Mouse (Mus musculus): ENCODE results near the gene Vasn. TPM values are rescaled to one million over a fixed set of nuclear protein-coding genes. Genes with fewer than 3 reads are reported as not detected.

The Vasn gene
- total and polyA plus RNA-seq, 3 experiments, result 2.0 to 5.0 (median 2.2) TPM

DNA sequence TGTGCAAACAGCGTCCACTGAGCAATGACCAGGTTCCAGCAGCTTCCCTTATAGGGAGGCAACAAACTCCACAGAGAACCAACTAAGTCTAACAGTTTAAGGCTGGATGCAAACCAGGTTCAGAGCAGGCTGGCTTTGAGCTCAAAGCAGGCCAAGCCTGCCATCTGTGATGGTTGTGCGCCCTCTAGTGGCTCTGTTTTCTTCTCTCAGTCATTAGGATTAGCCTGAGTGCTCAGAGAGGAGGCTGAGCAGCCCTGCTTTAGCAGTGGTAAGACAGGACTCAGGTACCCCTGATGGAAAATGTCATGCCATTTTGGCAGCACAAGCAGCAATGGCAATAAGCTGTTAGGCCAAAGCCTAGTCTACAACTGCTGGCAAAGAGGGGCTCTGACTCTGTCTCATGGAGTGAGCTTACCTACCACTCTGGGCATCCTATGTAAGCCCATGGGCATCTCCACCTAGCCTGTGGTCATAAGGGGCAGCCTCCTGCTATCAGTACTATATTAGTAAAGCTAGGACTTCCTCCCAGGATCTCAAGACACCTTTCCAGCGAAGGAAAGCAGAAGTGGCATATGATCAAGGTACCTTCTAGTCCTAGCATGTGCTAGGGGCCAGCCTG, 27.6 kb downstream of the Vasn start:
- peaks cover 73 to 88% of the 10 kb centered on the region in 2 experiments for H3K36me3 ChIP-seq (replicated peaks in 1 of 2; ENCODE audit: control insufficient read depth in 1 of 2, insufficient read depth in 1 of 2, low read length in 1 of 2)
- in situ Hi-C loops (cut with MboI; ENCODE audit: low pct_ligation_motif_present, low pct_unique_long_range_greater_than_20kb, low sequenced_read_pairs), result no loop called here
- H3K27me3 ChIP-seq (replicated peaks), result no peaks in the 10 kb centered on the region
- TF ChIP-seq NRF1 (IDR thresholded peaks at IDR 0.05; ENCODE audit: low read depth, low read length), result peak; percentile 46; the same call in 1 of the 2 replicates
- no peak for TF ChIP-seq HCFC1 (IDR thresholded peaks at IDR 0.05; ENCODE audit: low read depth, low read length)
- peak; percentile 93 for TF ChIP-seq SMC3 (IDR thresholded peaks at IDR 0.05; ENCODE audit: low read depth, low read length)
- TF ChIP-seq ELF1 (IDR thresholded peaks at IDR 0.05; ENCODE audit: low read depth, low read length), result peak; percentile 9; the same call in 1 of the 2 replicates
- no peak for TF ChIP-seq MYC (IDR thresholded peaks at IDR 0.05; ENCODE audit: low read depth, low read length)
- TF ChIP-seq MXI1 (IDR thresholded peaks at IDR 0.05; ENCODE audit: low read depth, low read length), result no peak
- TF ChIP-seq USF1 (IDR thresholded peaks at IDR 0.05; ENCODE audit: low read depth, low read length), result no peak
- no peak for TF ChIP-seq BHLHE40 (IDR thresholded peaks at IDR 0.05; ENCODE audit: low read depth, low read length)
- peak; percentile 99 for TF ChIP-seq RAD21 (IDR thresholded peaks at IDR 0.05; ENCODE audit: low read depth, low read length)
- TF ChIP-seq KAT2A (IDR thresholded peaks at IDR 0.05; ENCODE audit: insufficient replicate concordance, low read length), result no peak
- TF ChIP-seq GABPA (IDR thresholded peaks at IDR 0.05; ENCODE audit: insufficient replicate concordance, low read depth, low read length), result no peak
- TF ChIP-seq CTCF (conservative IDR thresholded peaks at IDR 0.05 in 1 of 2, IDR thresholded peaks at IDR 0.05 in 1 of 2; ENCODE audit: low read depth in 2 of 2, low read length in 2 of 2), result peak; percentile 88 to 99
- no peak for TF ChIP-seq SIN3A (IDR thresholded peaks at IDR 0.05; ENCODE audit: low read length)
- peak; percentile 64 for TF ChIP-seq ZC3H11A (IDR thresholded peaks at IDR 0.05; ENCODE audit: low read depth, low read length)
- TF ChIP-seq ZKSCAN1 (IDR thresholded peaks at IDR 0.05; ENCODE audit: borderline replicate concordance, low read depth, low read length), result no peak
- TF ChIP-seq MAZ (IDR thresholded peaks at IDR 0.05; ENCODE audit: low read depth, low read length), result no peak
- no peak for TF ChIP-seq E2F4 (IDR thresholded peaks at IDR 0.05; ENCODE audit: insufficient replicate concordance, low read depth, low read length)
- 0 out of 2 replicates have a peak, but pooled peaks have one; percentile 15 for TF ChIP-seq IRF4 (IDR thresholded peaks at IDR 0.05; ENCODE audit: low read depth, low read length)
- TF ChIP-seq MAX (IDR thresholded peaks at IDR 0.05; ENCODE audit: low read length), result no peak
- TF ChIP-seq RCOR1 (conservative IDR thresholded peaks at IDR 0.05; ENCODE audit: low read depth, low read length), result no peak
- H3K4me3 ChIP-seq (replicated peaks in 1 of 3; ENCODE audit: low read depth in 2 of 3, low read length in 2 of 3, poor library complexity in 1 of 3), result no peak overlapping the region
- H3K27ac ChIP-seq (ENCODE audit: insufficient read depth, low read depth), result no peak overlapping the region
- no peaks in the 10 kb centered on the region for H3K79me2 ChIP-seq (replicated peaks; ENCODE audit: control insufficient read depth, extremely low read depth, insufficient read depth, poor library complexity, severe bottlenecking)
- H3K9me3 ChIP-seq (replicated peaks; ENCODE audit: low read length), result no peaks in the 10 kb centered on the region
- no peak overlapping the region for H3K4me2 ChIP-seq (ENCODE audit: insufficient read depth, low read depth, poor library complexity, severe bottlenecking)
- peaks cover 0 to 15% of the 10 kb centered on the region in 2 experiments; a peak in 2 of 4 replicates for H3K4me1 ChIP-seq (ENCODE audit: control insufficient read depth in 1 of 2, insufficient read depth in 2 of 2)
- H3K9ac ChIP-seq (ENCODE audit: insufficient read depth, low read depth), result no peak overlapping the region
- dilution Hi-C loops (cut with MboI; ENCODE audit: extremely low pct_ligation_motif_present, extremely low pct_unique_long_range_greater_than_20kb, low sequenced_read_pairs), result no loop called here
- peak; percentile 93 for DNase-seq (ENCODE audit: extremely low read depth)

DNA sequence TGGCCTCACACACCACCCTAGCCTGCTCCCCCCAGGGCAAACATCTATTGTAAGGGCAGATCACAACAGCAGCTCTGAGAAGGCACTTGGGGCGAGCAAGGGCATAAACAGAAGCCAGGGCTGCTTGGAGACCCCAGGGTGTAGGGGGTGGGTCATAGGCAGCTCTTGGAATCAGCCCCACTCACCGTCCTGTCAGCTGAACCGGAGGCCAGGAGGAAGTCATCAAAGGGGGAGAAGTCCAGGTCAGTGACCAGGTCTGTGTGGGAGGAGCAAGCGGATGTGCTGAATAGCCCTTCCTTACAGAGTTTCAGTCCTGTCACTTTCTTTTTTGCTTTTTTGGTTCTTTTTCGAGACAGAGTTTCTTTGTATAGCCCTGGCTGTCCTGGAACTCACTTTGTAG, 30.6 kb downstream of the Vasn start:
- Histone ChIP-seq H3K27ac (ENCODE audit: insufficient read depth, low read depth) (no peak overlapping the region), H3K9me3 (replicated peaks; ENCODE audit: low read length) (no peaks in the 10 kb centered on the region), H3K36me3 (replicated peaks in 1 of 2; ENCODE audit: control insufficient read depth in 1 of 2, insufficient read depth in 1 of 2, low read length in 1 of 2) (peaks cover 70 to 89% of the 10 kb centered on the region in 2 experiments), H3K79me2 (replicated peaks; ENCODE audit: control insufficient read depth, extremely low read depth, insufficient read depth, poor library complexity, severe bottlenecking) (no peaks in the 10 kb centered on the region), H3K4me3 (replicated peaks in 1 of 3; ENCODE audit: low read depth in 2 of 3, low read length in 2 of 3, poor library complexity in 1 of 3) (no peak overlapping the region), H3K4me2 (ENCODE audit: insufficient read depth, low read depth, poor library complexity, severe bottlenecking) (no peak overlapping the region), H3K4me1 (ENCODE audit: control insufficient read depth in 1 of 2, insufficient read depth in 2 of 2) (peaks cover 0 to 27% of the 10 kb centered on the region in 2 experiments; a peak in 2 of 4 replicates), H3K9ac (ENCODE audit: insufficient read depth, low read depth) (no peak overlapping the region), H3K27me3 (replicated peaks) (no peaks in the 10 kb centered on the region)
- in situ Hi-C loops (cut with MboI; ENCODE audit: low pct_ligation_motif_present, low pct_unique_long_range_greater_than_20kb, low sequenced_read_pairs), result loop anchor here (5.0 kb wide), 1 partner anchor 38 kb away; no protein-coding TSS in a partner anchor
- dilution Hi-C loops (cut with MboI; ENCODE audit: extremely low pct_ligation_motif_present, extremely low pct_unique_long_range_greater_than_20kb, low sequenced_read_pairs), result no loop called here
- TF ChIP-seq UBTF (IDR thresholded peaks at IDR 0.05; ENCODE audit: low read depth, low read length) (no peak), MYC (IDR thresholded peaks at IDR 0.05; ENCODE audit: low read depth, low read length) (no peak), NRF1 (IDR thresholded peaks at IDR 0.05; ENCODE audit: low read depth, low read length) (no peak), USF1 (IDR thresholded peaks at IDR 0.05; ENCODE audit: low read depth, low read length) (no peak), GABPA (IDR thresholded peaks at IDR 0.05; ENCODE audit: insufficient replicate concordance, low read depth, low read length) (no peak), RCOR1 (conservative IDR thresholded peaks at IDR 0.05; ENCODE audit: low read depth, low read length) (no peak), JUND (conservative IDR thresholded peaks at IDR 0.05; ENCODE audit: low read depth, low read length) (no peak), PAX5 (IDR thresholded peaks at IDR 0.05; ENCODE audit: low read length) (no peak), CTCF (conservative IDR thresholded peaks at IDR 0.05 in 1 of 2, IDR thresholded peaks at IDR 0.05 in 1 of 2; ENCODE audit: low read depth in 2 of 2, low read length in 2 of 2) (no peak), SIN3A (IDR thresholded peaks at IDR 0.05; ENCODE audit: low read length) (no peak), MEF2A (IDR thresholded peaks at IDR 0.05; ENCODE audit: borderline replicate concordance, low read depth, low read length) (no peak), MAX (IDR thresholded peaks at IDR 0.05; ENCODE audit: low read length) (no peak), CHD1 (IDR thresholded peaks at IDR 0.05; ENCODE audit: low read depth, low read length) (no peak), BHLHE40 (IDR thresholded peaks at IDR 0.05; ENCODE audit: low read depth, low read length) (no peak), MAFK (IDR thresholded peaks at IDR 0.05; ENCODE audit: insufficient replicate concordance, low read length) (no peak), JUN (IDR thresholded peaks at IDR 0.05; ENCODE audit: insufficient read depth, low read depth, low read length) (no peak), MXI1 (IDR thresholded peaks at IDR 0.05; ENCODE audit: low read depth, low read length) (no peak)
- no peak for DNase-seq (ENCODE audit: extremely low read depth)

Data from CH12.LX (cell line).